Mouse (Mus musculus) intestine, embryonic 16.5 days (tissue): ENCODE measurements around the gene Mxra8. TPM values are rescaled to one million over a fixed set of nuclear protein-coding genes. Genes with fewer than 3 reads are reported as not detected.

Experiments
- ATAC-seq: fragments of 200-750 bp; cut with Nextera tagmentation; 2 replicates; pipeline ENCODE4 v1.8.0; 2017; ENCODE audit warnings: moderate TSS enrichment, moderate library complexity
- H3K27ac ChIP-seq: fragments of 300-500 bp; sonication (generic); 2 replicates; pipeline ENCODE4 v1.5.1; 2014; ENCODE audit warnings: mild to moderate bottlenecking, low read length
- H3K27me3 ChIP-seq: fragments of 300-500 bp; sonication (generic); replicated peaks from 2 replicates; pipeline ENCODE4 v1.6.1; 2014; ENCODE audit warnings: low read length, control low read depth, mixed read lengths; ENCODE audit not compliant: control insufficient read depth, insufficient read depth
- H3K36me3 ChIP-seq: fragments of 300-500 bp; sonication (generic); 2 replicates; pipeline ENCODE4 v1.6.1; 2014; ENCODE audit warnings: low read length, control low read depth; ENCODE audit not compliant: control insufficient read depth, insufficient read depth
- H3K4me1 ChIP-seq: fragments of 300-500 bp; sonication (generic); 2 replicates; pipeline ENCODE4 v1.6.1; 2014; ENCODE audit warnings: low read length, control low read depth, mixed read lengths; ENCODE audit not compliant: control insufficient read depth, insufficient read depth
- H3K4me2 ChIP-seq: fragments of 300-500 bp; sonication (generic); 2 replicates; pipeline ENCODE4 v1.6.1; 2014; ENCODE audit warnings: low read depth, low read length, control low read depth
- H3K4me3 ChIP-seq: fragments of 300-500 bp; sonication (generic); 2 replicates; pipeline ENCODE4 v1.5.1; 2014; ENCODE audit warnings: mild to moderate bottlenecking, low read length
- H3K9ac ChIP-seq: fragments of 300-500 bp; sonication (generic); 2 replicates; pipeline ENCODE4 v1.6.1; 2014; ENCODE audit warnings: low read depth, low read length
- H3K9me3 ChIP-seq: fragments of 300-500 bp; sonication (generic); 2 replicates; pipeline ENCODE4 v1.6.1; 2016; ENCODE audit warnings: low read length, control low read depth; ENCODE audit not compliant: control insufficient read depth
- WGBS: fragments of 180-500 bp; shearing (Covaris S2); extraction: QIAGEN DNeasy Blood & Tissue Kit; methylation state at CpG from one replicate; pipeline ENCODE4 v1.1.7; 2014; 5-methylcytosine and 5-hydroxymethylcytosine counted together
- polyA plus RNA-seq: library from polyadenylated mRNA; unstranded; fragments of >200 nt; fragmentation: Nextera tagmentation; extraction: Ambion mirVana; gene quantifications from 2 replicates; pipeline ENCODE4 v1.2.1, GENCODE M21; 2015

Gene Mxra8
- 76.3 and 80.5 TPM in 2 replicates for polyA plus RNA-seq

- Histone ChIP-seq H3K4me1 (peaks cover 30% of the 10 kb centered on the region), H3K9ac (peak within 1 kb of the TSS; percentile 75), H3K27ac (peak within 1 kb of the TSS; percentile 93), H3K36me3 (no peaks in the 10 kb centered on the region), H3K9me3 (no peaks in the 10 kb centered on the region), H3K4me3 (peak within 1 kb of the TSS; percentile 60), H3K27me3 (no peaks in the 10 kb centered on the region), H3K4me2 (peak within 1 kb of the TSS; percentile 97)
- 7% methylated on average over 16 of the region's 16 CpGs for WGBS
- ATAC-seq: peak; percentile 81
Observed at GRCm38 (mm10) chr4:155839483-155839910, at the start of gene Mxra8. TSS of gene Mxra8 (plus strand) at chr4:155839680.

DNA sequence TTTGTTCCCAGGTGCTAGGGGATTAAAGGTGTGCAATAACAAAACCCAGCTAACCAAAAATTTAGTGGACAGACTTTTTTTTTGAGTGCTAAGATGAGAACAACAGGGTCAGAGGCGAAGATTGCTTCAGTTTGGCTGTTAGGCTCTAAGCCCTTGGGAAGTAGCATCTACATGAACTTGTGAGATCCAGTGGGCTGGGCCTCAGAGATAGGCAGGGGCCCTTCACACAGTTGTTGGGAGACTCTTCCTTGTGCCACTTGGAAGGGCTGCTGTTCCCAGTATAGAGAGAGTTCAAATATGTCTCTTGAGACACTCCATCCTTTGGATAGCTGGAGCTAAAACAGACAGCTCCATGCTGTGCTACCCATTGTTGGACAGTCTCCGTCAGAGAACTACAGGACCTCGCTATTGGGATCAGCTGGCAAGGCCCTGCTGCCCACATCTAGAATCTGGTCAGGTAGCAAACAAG, 49.4 kb upstream of the Mxra8 start, which contains the start of gene Ankrd65:
Ankrd65 (plus strand) TSS at position 419 of the 469 bp plus-strand sequence.
- Histone ChIP-seq H3K27ac (no peak within 1 kb of the TSS), H3K4me1 (0 out of 2 replicates have a peak, but pooled peaks cover 7% of the 10 kb centered on the region), H3K9me3 (no peaks in the 10 kb centered on the region), H3K27me3 (no peaks in the 10 kb centered on the region), H3K9ac (0 out of 2 replicates have a peak within 1 kb of the TSS, but pooled peaks have one; percentile 29), H3K4me2 (no peak within 1 kb of the TSS), H3K36me3 (no peaks in the 10 kb centered on the region), H3K4me3 (no peak within 1 kb of the TSS)
- WGBS: 69% methylated on average over 3 of the region's 3 CpGs
- ATAC-seq: no peak

- H3K27ac ChIP-seq: no peak overlapping the region
Observed at GRCm38 (mm10) chr4:155790650-155791161, 48.8 kb upstream of the Mxra8 start.

GRCm38 (mm10) chr4:155791240-155791933, 48.1 kb upstream of the Mxra8 start:
- WGBS: 72% methylated on average over 24 of the region's 24 CpGs
- Histone ChIP-seq H3K9ac (0 out of 2 replicates have a peak overlapping the region, but pooled peaks have one; percentile 29), H3K27ac (no peak overlapping the region), H3K4me1 (no peaks in the 10 kb centered on the region), H3K36me3 (no peaks in the 10 kb centered on the region), H3K4me3 (no peak overlapping the region), H3K9me3 (no peaks in the 10 kb centered on the region), H3K27me3 (no peaks in the 10 kb centered on the region), H3K4me2 (no peak overlapping the region)
- 0 out of 2 replicates have a peak, but pooled peaks have one; percentile 17 for ATAC-seq

More at GRCm38 (mm10) chr4:155790650-155791161, 48.8 kb upstream of the Mxra8 start:
- 60% methylated on average over 3 of the region's 3 CpGs for WGBS
- no peaks in the 10 kb centered on the region for H3K36me3 ChIP-seq
- H3K9me3 ChIP-seq: no peaks in the 10 kb centered on the region
- H3K27me3 ChIP-seq: no peaks in the 10 kb centered on the region
- no peak overlapping the region for H3K9ac ChIP-seq
- peak; percentile 55; the same call in 1 of the 2 replicates for ATAC-seq
- 0 out of 2 replicates have a peak, but pooled peaks cover under 1% of the 10 kb centered on the region for H3K4me1 ChIP-seq
- H3K4me3 ChIP-seq: no peak overlapping the region
- no peak overlapping the region for H3K4me2 ChIP-seq

DNA sequence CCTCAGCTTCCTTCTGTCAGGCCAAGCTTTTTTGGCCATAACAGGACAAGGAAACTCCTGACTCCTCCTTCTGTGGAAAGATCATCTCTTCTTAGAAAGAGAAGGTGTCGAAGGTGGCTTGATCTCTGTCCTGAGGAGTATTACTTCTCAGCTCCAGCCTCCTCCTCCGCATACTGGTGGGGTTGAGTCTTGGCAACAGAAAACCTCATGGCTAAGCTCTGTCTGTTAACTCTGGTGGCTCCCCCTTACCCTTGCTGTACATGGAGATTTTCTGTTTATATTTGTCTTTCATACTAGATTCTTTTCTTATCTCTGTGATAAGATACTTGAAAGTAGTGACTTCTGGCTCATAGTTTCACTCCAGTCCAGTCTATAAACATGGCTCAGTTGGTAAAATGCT, 45.8 kb upstream of the Mxra8 start:
- WGBS: 66% methylated on average over 2 of the region's 2 CpGs
- H3K27ac ChIP-seq: no peak overlapping the region
- H3K27me3 ChIP-seq: no peaks in the 10 kb centered on the region

DNA sequence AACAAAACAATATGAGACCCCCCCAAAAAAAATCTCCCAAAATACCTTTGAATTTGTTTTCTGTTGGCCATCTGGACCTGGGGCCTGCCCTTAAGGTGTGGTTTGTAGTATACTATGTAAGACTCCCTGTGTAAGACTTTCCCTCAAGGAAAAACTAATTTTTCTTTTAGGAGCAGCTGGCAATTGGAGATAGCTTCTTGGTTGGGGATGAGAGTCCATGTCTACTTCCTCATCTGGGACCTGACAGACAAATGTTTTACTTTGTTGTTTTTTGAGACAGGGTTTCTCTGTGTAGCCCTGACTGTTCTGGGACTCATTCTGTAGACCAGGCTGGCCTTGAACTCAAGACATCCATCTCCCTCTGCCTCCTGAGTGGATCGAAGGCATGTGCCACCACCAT, 37.4 kb upstream of the Mxra8 start:
- WGBS: 92% methylated on average over 1 of the region's 1 CpGs
- H3K4me3 ChIP-seq: no peak overlapping the region
- H3K9me3 ChIP-seq: no peaks in the 10 kb centered on the region
- H3K9ac ChIP-seq: no peak overlapping the region
- no peak overlapping the region for H3K4me2 ChIP-seq
- no peaks in the 10 kb centered on the region for H3K27me3 ChIP-seq
- ATAC-seq: no peak
- no peak overlapping the region for H3K27ac ChIP-seq
- peaks cover 15% of the 10 kb centered on the region for H3K4me1 ChIP-seq
- H3K36me3 ChIP-seq: 0 out of 2 replicates have a peak, but pooled peaks cover 2% of the 10 kb centered on the region

More for the DNA sequence above, 45.8 kb upstream of the Mxra8 start:
- Histone ChIP-seq H3K36me3 (no peaks in the 10 kb centered on the region), H3K9me3 (no peaks in the 10 kb centered on the region), H3K4me2 (no peak overlapping the region), H3K4me3 (no peak overlapping the region), H3K9ac (no peak overlapping the region), H3K4me1 (no peaks in the 10 kb centered on the region)
- no peak for ATAC-seq

- no peaks in the 10 kb centered on the region for H3K9me3 ChIP-seq
- H3K9ac ChIP-seq: peak within 1 kb of the TSS; percentile 85
- H3K27me3 ChIP-seq: no peaks in the 10 kb centered on the region
- H3K4me1 ChIP-seq: peaks cover 15% of the 10 kb centered on the region
- H3K4me3 ChIP-seq: peak within 1 kb of the TSS; percentile 92
- peak within 1 kb of the TSS; percentile 78 for H3K4me2 ChIP-seq
- H3K27ac ChIP-seq: peak within 1 kb of the TSS; percentile 80
- ATAC-seq: peak; percentile 72
- WGBS: 7% methylated on average over 12 of the region's 12 CpGs
- peaks cover 7% of the 10 kb centered on the region; the same call in 1 of the 2 replicates for H3K36me3 ChIP-seq
Observed at GRCm38 (mm10) chr4:155802741-155803339, 36.6 kb upstream of the Mxra8 start, which contains the start of gene Mrpl20. TSS of gene Mrpl20 (plus strand) at chr4:155802878.

GRCm38 (mm10) chr4:155803340-155804041, 36.0 kb upstream of the Mxra8 start:
- H3K36me3 ChIP-seq: peaks cover 7% of the 10 kb centered on the region; the same call in 1 of the 2 replicates
- no peaks in the 10 kb centered on the region for H3K9me3 ChIP-seq
- under 1% methylated on average over 55 of the region's 58 CpGs for WGBS
- peak; percentile 98 for ATAC-seq
- peak overlapping the region; percentile 78 for H3K4me2 ChIP-seq
- peak overlapping the region; percentile 80 for H3K27ac ChIP-seq
- H3K27me3 ChIP-seq: no peaks in the 10 kb centered on the region
- H3K4me3 ChIP-seq: peak overlapping the region; percentile 92
- peaks cover 15% of the 10 kb centered on the region for H3K4me1 ChIP-seq
- H3K9ac ChIP-seq: peak overlapping the region; percentile 85
